8 mouse cellular contexts compared by ENCODE assay signal in genomic region chr17:73303217-73303616, GRCm38 (mm10).
A peak's percentile ranks its signal among the peaks of the same experiment; 100 is the strongest.
DNase-seq lines count a peak whose midpoint lies in the region; ATAC-seq and TF ChIP-seq lines count a peak whose summit lies in the region.

No protein-coding gene starts in this region.

- no peaks in the 10 kb centered on the region for H3K79me2 ChIP-seq in CH12.LX (replicated peaks; ENCODE audit: control insufficient read depth, extremely low read depth, insufficient read depth, poor library complexity, severe bottlenecking)

- TF ChIP-seq POLR2A in CH12.LX (IDR thresholded peaks at IDR 0.05; ENCODE audit: low read depth, low read length), result no peak

- 25% methylated on average over 5 of the region's 5 CpGs for WGBS in heart, embryonic 13.5 days

- 0 out of 2 replicates have a peak, but pooled peaks have one; percentile 2 for ATAC-seq in heart, embryonic 13.5 days (ENCODE audit: extremely low read depth, insufficient number of reproducible peaks, low FRiP score, low TSS enrichment)

- no peak overlapping the region for H3K4me2 ChIP-seq in CH12.LX (ENCODE audit: insufficient read depth, low read depth, poor library complexity, severe bottlenecking)
- no peak overlapping the region for H3K4me2 ChIP-seq in heart, embryonic 13.5 days

- H3K9me3 ChIP-seq in CH12.LX (replicated peaks; ENCODE audit: low read length), result no peaks in the 10 kb centered on the region
- H3K9me3 ChIP-seq in heart, embryonic 13.5 days, result no peaks in the 10 kb centered on the region

- in situ Hi-C loops in CH12.LX (cut with MboI; ENCODE audit: low pct_ligation_motif_present, low pct_unique_long_range_greater_than_20kb, low sequenced_read_pairs), result no loop called here

- no peak overlapping the region for H3K27ac ChIP-seq in CH12.LX (ENCODE audit: insufficient read depth, low read depth)
- H3K27ac ChIP-seq in heart, embryonic 13.5 days (replicated peaks), result no peak overlapping the region

- H3K4me3 ChIP-seq in CH12.LX (replicated peaks in 1 of 3; ENCODE audit: low read depth in 2 of 3, low read length in 2 of 3, poor library complexity in 1 of 3), result no peak overlapping the region
- no peak overlapping the region for H3K4me3 ChIP-seq in heart, embryonic 13.5 days

- H3K9ac ChIP-seq in CH12.LX (ENCODE audit: insufficient read depth, low read depth), result no peak overlapping the region
- H3K9ac ChIP-seq in heart, embryonic 13.5 days, result no peak overlapping the region

- TF ChIP-seq RAD21 in CH12.LX (IDR thresholded peaks at IDR 0.05; ENCODE audit: low read depth, low read length), result peak; percentile 81

- peaks cover 0 to 13% of the 10 kb centered on the region in 2 experiments; a peak in 2 of 4 replicates for H3K4me1 ChIP-seq in CH12.LX (ENCODE audit: control insufficient read depth in 1 of 2, insufficient read depth in 2 of 2)
- H3K4me1 ChIP-seq in heart, embryonic 13.5 days, result peaks cover 13% of the 10 kb centered on the region

- peak; percentile 77 to 80 for TF ChIP-seq CTCF in CH12.LX (conservative IDR thresholded peaks at IDR 0.05 in 1 of 2, IDR thresholded peaks at IDR 0.05 in 1 of 2; ENCODE audit: low read depth in 2 of 2, low read length in 2 of 2)

- DNase-seq in CH12.LX (ENCODE audit: extremely low read depth), result peak; percentile 67
- DNase-seq in adipocyte (ENCODE audit: low spot score), result peak; percentile 81
- peak; percentile 63 to 81 for DNase-seq in cerebellum, postnatal 4 days (ENCODE audit: low spot score in 2 of 2)
- peak; percentile 88 for DNase-seq in layer of hippocampus, adult 11-12 months (ENCODE audit: low spot score)
- DNase-seq in lung, postnatal 10 days, result peak; percentile 80
- DNase-seq in right cerebral cortex, postnatal 10 days (ENCODE audit: low spot score in 2 of 2), result peak; percentile 78 to 87
- peak; percentile 29 for DNase-seq in yolk sac, embryonic 10.5 days (ENCODE audit: low spot score)

- dilution Hi-C loops in CH12.LX (cut with MboI; ENCODE audit: extremely low pct_ligation_motif_present, extremely low pct_unique_long_range_greater_than_20kb, low sequenced_read_pairs), result no loop called here

- TF ChIP-seq EP300 in CH12.LX (IDR thresholded peaks at IDR 0.05; ENCODE audit: low read length), result no peak

- no peaks in the 10 kb centered on the region for H3K27me3 ChIP-seq in CH12.LX (replicated peaks)
- peaks cover 33% of the 10 kb centered on the region for H3K27me3 ChIP-seq in heart, embryonic 13.5 days (replicated peaks)

- H3K36me3 ChIP-seq in CH12.LX (replicated peaks in 1 of 2; ENCODE audit: control insufficient read depth in 1 of 2, insufficient read depth in 1 of 2, low read length in 1 of 2), result no peaks in the 10 kb centered on the region
- H3K36me3 ChIP-seq in heart, embryonic 13.5 days, result no peaks in the 10 kb centered on the region

TF ChIP-seq in CH12.LX, 34 proteins besides CTCF, POLR2A, EP300 and RAD21:
- TF ChIP-seq SMC3 (IDR thresholded peaks at IDR 0.05; ENCODE audit: low read depth, low read length), result peak; percentile 70
- TF ChIP-seq CHD2 (IDR thresholded peaks at IDR 0.05; ENCODE audit: low read length), result no peak

Comparison
In these comparisons a context has a peak if more than half of its experiments do, and no peak if none do; other contexts are left out.
1. DNase-seq: peak in every context shown above with its lines; median percentile 88 in layer of hippocampus, adult 11-12 months; 82 in right cerebral cortex, postnatal 10 days; 81 in adipocyte; 80 in lung, postnatal 10 days; 72 in cerebellum, postnatal 4 days; 67 in CH12.LX; 29 in yolk sac, embryonic 10.5 days.